Mouse (Mus musculus) kidney, postnatal 4 days (tissue): ENCODE measurements at regions not wholly inside any gene's neighbourhood (a gene's known extent, or its start where the extent isn't known, plus 50 kb on each side); places are given as distances from the start of the nearest gene placed in this dataset.

Experiments used
- DNase-seq, 2 experiments: peaks; one replicate each; pipeline ENCODE4 v3.0.0; 2021; ENCODE audit warnings: mixed read lengths in 2 of 2

- no peak for DNase-seq
Measured at GRCm38 (mm10) chr3:68758609-68759008, 68.2 kb downstream of the Il12a start.

- DNase-seq: peak; percentile 64 to 71
Measured at GRCm38 (mm10) chr3:68759375-68759774, 68.9 kb downstream of the Il12a start.

DNA sequence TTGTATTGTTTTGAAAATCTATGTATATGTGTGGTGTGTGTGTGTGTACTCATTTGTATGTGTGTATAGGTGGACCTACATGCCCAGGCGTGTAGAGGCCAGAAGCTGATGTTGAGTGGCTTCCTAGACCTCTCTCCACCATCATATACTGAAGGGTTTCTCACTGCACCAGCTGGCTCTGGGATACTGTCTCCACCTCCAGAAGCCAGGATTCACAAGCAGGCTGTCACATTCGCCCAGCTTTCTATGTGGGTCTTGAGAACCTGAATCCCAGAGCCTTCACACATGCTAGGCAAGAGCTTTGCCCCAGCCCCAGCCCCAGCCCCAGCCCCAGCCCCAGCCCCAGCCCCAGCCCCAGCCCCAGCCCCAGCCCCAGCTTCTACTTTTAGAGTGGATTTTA is 70.4 kb downstream of the Il12a start:
- no peak for DNase-seq

- DNase-seq: no peak
Measured at GRCm38 (mm10) chr3:68761242-68761625, 70.8 kb downstream of the Il12a start.

GRCm38 (mm10) chr3:68761626-68762331 is 71.3 kb downstream of the Il12a start:
- DNase-seq: peak; percentile 29 to 49

GRCm38 (mm10) chr3:68762988-68763387 is 72.5 kb downstream of the Il12a start:
- no peak for DNase-seq

- no peak for DNase-seq
Measured at GRCm38 (mm10) chr3:68764336-68764735, 73.9 kb downstream of the Il12a start.

DNA sequence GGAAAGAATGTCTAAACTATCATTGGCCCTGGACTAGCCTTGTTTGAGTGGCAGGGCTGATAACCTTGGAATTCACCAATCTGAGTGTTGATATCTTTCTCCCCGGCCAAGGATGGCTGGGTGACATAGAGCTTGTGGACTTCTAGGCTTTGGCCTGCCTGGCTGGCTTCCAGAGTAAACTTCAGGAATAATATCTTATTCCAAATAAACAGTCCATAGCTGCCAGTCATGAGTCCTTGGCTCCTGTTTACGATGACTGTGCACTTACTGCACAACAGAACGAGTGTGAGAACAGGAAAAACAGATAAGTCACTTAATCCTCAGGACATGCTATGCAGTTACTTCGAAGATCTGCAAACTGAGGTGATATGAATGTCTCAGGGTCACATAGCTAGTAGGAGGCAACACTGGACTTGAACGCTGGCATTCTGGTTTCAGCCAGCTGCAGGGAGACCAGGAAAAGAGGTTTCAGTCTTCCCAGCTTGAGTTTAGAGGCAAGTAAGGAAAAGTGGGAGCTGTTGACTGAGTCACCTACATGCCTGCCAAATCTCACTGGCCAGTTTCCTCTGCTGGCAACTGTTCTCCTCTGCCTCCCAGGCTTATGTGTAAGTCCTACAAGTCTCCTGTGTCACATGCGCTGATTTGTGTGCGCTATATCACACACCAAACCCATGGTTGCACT is 74.6 kb downstream of the Il12a start:
- peak; percentile 56 to 67 for DNase-seq

- DNase-seq: no peak
Measured at GRCm38 (mm10) chr3:68771579-68771978, 81.1 kb downstream of the Il12a start.

DNA sequence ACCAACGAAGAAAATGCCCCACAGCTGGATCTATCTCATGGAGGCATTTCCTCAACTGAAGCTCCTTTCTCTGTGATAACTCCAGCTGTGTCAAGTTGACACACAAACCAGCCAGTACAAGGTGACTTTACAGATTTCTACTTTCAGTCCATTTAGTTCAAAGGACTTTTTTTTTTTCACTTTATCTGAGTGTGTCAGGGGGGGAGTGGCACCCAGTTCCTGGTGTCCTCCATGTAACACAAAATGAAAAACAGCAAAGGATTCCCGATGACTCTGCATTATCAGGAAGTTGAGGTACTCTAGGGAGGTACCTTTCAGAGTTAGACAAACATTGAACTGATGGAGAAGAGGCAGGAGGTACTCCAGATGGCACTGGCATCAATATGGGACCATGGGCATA is 87.4 kb downstream of the Il12a start:
- no peak for DNase-seq

- no peak for DNase-seq
Measured at GRCm38 (mm10) chr3:68778354-68779040, 88.1 kb downstream of the Il12a start.

- peak; percentile 55 to 65 for DNase-seq
Measured at GRCm38 (mm10) chr3:68780843-68781242, 88.5 kb upstream of the 1110032F04Rik start.

GRCm38 (mm10) chr3:68781466-68781865 is 87.9 kb upstream of the 1110032F04Rik start:
- no peak for DNase-seq

GRCm38 (mm10) chr3:68782363-68782762 is 87.0 kb upstream of the 1110032F04Rik start:
- DNase-seq: no peak

DNA sequence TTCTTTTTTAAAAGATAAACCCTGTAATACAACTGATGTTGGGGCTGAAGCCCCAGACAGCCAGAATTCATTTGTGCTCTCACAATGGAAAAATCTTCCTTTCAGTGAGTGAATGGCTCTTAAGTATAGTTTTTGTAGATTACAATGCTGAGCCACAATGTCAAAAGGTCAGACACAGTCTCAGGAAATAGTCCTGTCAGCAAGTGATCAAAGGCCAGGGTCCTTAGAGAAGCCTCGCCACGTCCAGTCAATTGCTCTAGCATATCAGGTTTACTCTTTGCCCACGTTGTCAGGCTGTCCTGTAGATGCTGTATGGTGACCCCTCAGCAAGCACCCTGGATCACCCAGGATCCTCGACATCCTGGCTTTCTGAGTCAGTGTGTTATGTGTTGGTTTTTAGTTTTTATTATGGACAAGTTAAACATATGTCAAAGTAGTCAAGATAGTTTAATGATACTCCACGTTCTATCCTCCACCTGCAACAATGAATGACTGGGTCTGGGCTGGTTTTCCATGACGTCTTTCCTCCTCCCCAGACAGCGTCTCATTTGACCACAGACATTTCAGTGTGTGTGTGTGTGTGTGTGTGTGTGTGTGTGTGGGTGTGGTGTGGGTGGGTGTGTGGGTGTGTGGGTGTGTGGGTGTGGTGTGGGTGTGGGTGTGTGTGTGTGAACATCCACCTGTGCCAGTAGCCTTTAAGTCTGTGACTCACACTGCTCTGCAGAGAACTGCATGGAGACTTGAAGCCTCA is 85.5 kb upstream of the 1110032F04Rik start:
- no peak for DNase-seq

GRCm38 (mm10) chr3:68786771-68787170 is 82.6 kb upstream of the 1110032F04Rik start:
- DNase-seq: no peak

- DNase-seq: no peak
Measured at GRCm38 (mm10) chr3:68787385-68788175, 81.8 kb upstream of the 1110032F04Rik start.

DNA sequence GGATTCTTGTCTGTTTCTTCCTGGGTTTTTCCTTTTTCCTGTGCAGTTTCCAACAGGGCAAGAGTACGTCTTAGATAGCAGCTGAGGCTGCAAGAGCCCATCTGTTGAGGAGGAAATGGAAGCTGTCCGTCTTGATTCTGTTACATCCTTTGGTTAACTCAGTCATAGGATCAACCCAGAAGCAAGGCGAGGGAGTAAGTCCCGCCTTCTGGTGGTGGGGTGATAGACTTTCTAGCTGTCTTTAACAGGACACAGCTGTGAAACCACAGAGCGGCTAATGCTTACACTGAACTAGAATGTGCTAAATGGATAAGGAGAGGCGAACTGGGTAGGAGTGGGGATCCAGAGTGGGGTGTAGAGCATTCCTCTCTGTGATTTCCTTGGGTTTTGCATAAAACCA is 79.9 kb upstream of the 1110032F04Rik start:
- peak; percentile 32 to 59 for DNase-seq

DNA sequence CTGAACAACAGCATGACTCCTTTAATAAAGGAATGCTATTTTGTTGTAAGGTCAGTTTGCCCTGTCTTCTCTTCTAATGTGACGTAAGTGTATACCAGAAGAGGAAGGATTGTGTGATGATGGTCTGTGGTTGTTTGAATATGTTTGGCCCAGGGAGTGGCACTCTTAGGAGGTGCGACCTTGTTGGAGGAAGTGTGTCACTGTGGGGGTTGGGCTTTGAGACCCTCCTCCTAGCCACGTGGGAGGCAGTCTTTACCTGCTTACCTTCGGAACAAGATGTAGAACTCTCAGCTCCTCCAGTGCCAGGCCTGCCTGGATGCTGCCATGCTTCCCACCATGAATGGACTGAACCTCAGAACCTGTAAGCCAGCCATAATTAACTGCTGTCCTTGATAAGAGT is 78.9 kb upstream of the 1110032F04Rik start:
- no peak for DNase-seq

DNA sequence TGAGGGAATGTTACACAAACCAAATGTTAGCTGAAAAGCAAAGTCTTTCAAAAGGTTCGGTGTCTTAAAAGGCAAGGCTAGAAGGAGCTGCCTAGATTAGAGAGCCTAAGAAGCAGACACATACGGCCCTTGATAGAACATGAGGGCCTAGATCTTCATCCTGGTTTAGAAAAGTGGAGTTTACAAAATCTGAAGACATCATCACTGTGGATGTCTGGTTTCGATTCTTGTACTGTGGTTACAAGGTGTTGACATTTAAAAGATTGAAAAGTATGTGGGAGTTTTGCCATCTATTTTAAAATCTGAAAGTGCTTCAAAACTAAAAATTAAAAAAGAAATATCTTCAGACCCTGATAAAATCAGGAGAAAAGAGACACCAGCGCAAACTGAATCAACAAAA is 76.5 kb upstream of the 1110032F04Rik start:
- DNase-seq: no peak

GRCm38 (mm10) chr3:68793923-68794322 is 75.5 kb upstream of the 1110032F04Rik start:
- no peak for DNase-seq

DNA sequence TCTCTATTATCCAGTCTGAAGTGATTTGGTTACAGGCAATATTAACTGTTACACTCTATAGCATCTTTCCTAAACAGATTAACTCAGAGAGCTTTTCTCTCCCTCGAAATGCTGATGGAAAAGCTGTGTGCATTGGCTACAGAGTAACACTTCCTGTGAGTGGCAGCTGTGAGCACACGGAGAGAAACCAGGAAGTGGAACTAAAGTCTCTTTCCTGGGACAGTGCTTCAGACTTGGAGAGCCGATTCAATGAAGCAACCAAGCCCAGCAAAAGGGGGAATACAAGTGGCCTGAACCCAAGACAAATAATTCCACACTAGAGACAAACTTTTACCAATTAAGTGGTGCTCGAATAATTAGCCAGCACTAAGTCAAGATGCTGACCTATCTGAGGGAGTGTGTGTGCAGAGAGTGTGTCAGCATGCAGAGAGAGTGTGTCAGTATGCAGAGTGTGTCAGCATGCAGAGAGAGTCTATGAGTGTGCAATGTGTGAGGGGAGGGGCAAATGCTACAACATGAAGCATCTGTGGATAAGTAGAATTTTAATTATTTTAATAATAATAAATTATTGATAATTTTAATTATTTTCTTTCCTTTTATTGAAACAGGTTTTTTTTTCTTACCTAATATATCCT is 74.9 kb upstream of the 1110032F04Rik start:
- DNase-seq: no peak
